Mouse (Mus musculus): ENCODE results near the gene Lzts3.
A peak's percentile ranks its signal among the peaks of the same experiment; 100 is the strongest.

The Lzts3 gene

GRCm38 (mm10) chr2:130634739-130635411, 7.7 kb downstream of the Lzts3 start:
- peak; percentile 77 for DNase-seq

GRCm38 (mm10) chr2:130634006-130634738, 8.4 kb downstream of the Lzts3 start:
- DNase-seq = peak; percentile 44

GRCm38 (mm10) chr2:130632887-130633675, 9.5 kb downstream of the Lzts3 start:
- peak; percentile 55 for DNase-seq

- no peak for DNase-seq
These were observed 10.2 kb downstream of the Lzts3 start for GRCm38 (mm10) chr2:130632416-130632815.

GRCm38 (mm10) chr2:130629839-130630203, 12.8 kb downstream of the Lzts3 start, which contains the start of the genes Fastkd5 and Ubox5:
Fastkd5 (minus strand) TSS chr2:130630027.
Ubox5 (minus strand) TSS chr2:130630038.
- DNase-seq = peak; percentile 94

GRCm38 (mm10) chr2:130629080-130629838, 13.3 kb downstream of the Lzts3 start:
- DNase-seq = no peak

- DNase-seq = no peak
These were observed 14.2 kb downstream of the Lzts3 start for GRCm38 (mm10) chr2:130628424-130628823.

- no peak for DNase-seq
These were observed 23.6 kb downstream of the Lzts3 start for GRCm38 (mm10) chr2:130618972-130619371.

- peak; percentile 27 for DNase-seq
These were observed 29.5 kb downstream of the Lzts3 start for GRCm38 (mm10) chr2:130613091-130613490.

GRCm38 (mm10) chr2:130602195-130602594, 40.4 kb downstream of the Lzts3 start:
- DNase-seq = no peak

GRCm38 (mm10) chr2:130598399-130598798, 44.2 kb downstream of the Lzts3 start:
- DNase-seq = no peak

- DNase-seq = peak; percentile 58
These were observed 45.0 kb downstream of the Lzts3 start for GRCm38 (mm10) chr2:130597601-130598010.

- no peak for DNase-seq
These were observed 47.0 kb downstream of the Lzts3 start for GRCm38 (mm10) chr2:130595596-130595995.

GRCm38 (mm10) chr2:130591016-130591415, 51.6 kb downstream of the Lzts3 start:
- DNase-seq = no peak

GRCm38 (mm10) chr2:130589761-130590160, 52.8 kb downstream of the Lzts3 start:
- DNase-seq = no peak

- DNase-seq = no peak
These were observed 53.4 kb downstream of the Lzts3 start for GRCm38 (mm10) chr2:130589157-130589556.

GRCm38 (mm10) chr2:130588373-130588772, 54.2 kb downstream of the Lzts3 start:
- DNase-seq = no peak

- DNase-seq = no peak
These were observed 56.6 kb downstream of the Lzts3 start for GRCm38 (mm10) chr2:130586016-130586415.

GRCm38 (mm10) chr2:130583902-130584560, 58.6 kb downstream of the Lzts3 start:
- no peak for DNase-seq

All from embryo, embryonic 11 days (tissue).